Mouse (Mus musculus): ENCODE measurements around the gene Pla2g15. TPM values are rescaled to one million over a fixed set of nuclear protein-coding genes. Genes with fewer than 3 reads are reported as not detected.
"Not testable (repeated sequence)": the region's sequence is repeated elsewhere in the genome, so short reads cannot be mapped to it uniquely, and the experiment has no call there.

The Pla2g15 gene
- total RNA-seq, 2 experiments from 2014 or later = 22.8 to 25.6 TPM

- DNase-seq (ENCODE audit: low spot score in 2 of 2) = peak; percentile 84 to 89
Measured at GRCm38 (mm10) chr8:106168356-106169016, 18.3 kb downstream of the Pla2g15 start, which contains the start of gene Slc7a6. TSS of gene Slc7a6 (plus strand) at chr8:106168857.

DNA sequence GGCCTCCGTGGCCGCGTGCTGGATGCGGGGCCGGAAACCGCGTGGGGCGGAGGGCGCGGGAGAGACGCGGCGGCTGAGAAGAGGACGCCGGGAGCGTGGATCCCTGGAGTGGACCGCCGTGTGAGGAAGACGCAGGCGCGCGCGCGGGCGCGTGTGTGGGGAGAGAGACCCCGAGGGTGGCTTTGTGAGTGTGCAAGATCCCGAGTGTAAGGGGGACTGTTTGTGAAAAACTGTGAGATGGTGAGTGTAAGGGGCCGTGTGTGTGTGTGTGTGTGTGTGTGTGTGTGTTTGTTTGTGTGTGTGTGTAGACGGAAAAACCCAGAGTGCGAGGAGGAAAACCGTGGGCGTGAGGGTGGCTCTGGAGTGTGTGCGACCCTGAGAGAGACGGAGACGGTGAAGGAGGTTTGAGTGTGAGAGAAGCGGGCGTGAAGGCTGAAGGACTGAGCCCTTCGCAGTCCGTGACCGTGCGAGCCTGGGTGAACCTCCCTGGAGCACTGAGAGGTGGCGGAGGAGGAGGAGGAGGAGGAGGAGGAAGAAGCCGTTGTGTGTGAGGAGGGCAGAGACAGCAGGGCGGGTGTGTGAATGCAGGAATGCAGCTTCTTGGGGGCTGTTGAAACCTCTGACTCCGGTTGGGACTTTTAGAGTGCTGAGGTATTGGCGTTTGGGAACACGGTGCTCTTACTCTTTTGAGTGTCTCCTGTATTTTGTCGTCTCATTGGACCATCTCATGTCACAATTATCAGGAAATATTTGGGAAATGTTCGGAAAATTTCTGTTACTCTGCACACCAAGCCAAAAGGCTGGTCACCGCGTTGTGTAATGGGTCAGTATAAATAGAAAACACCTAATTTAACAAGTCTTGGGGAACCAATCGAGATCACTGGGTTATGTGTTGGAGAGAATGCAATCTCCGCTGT, 19.1 kb downstream of the Pla2g15 start:
- DNase-seq (ENCODE audit: low spot score in 2 of 2) = peak in 1 of 2 experiments; percentile 26

- no peak for DNase-seq (ENCODE audit: low spot score in 2 of 2)
Measured at GRCm38 (mm10) chr8:106169934-106170480, 19.8 kb downstream of the Pla2g15 start.

GRCm38 (mm10) chr8:106173566-106173965, 23.4 kb downstream of the Pla2g15 start:
- no peak for DNase-seq (ENCODE audit: low spot score in 2 of 2)

DNA sequence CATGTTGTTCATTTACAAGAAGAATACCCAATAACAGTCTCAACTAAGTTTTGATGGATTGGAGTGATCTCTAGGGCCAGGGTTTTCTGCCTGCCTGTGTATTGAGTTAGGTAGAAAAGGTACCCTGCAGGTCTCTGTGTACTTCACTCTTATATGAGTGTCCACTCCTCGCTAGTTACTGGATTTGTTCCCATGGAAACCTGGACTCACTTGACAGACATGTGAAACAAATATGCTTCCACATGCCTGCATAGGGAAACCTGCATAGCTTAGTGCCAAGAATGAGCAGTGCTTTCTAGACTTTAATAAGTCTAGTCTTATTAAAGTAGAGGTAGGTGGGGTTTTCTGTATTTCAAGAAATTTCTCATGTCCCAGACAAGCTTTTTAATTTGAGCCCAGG, 26.7 kb downstream of the Pla2g15 start:
- DNase-seq (ENCODE audit: low spot score in 2 of 2) = no peak

DNA sequence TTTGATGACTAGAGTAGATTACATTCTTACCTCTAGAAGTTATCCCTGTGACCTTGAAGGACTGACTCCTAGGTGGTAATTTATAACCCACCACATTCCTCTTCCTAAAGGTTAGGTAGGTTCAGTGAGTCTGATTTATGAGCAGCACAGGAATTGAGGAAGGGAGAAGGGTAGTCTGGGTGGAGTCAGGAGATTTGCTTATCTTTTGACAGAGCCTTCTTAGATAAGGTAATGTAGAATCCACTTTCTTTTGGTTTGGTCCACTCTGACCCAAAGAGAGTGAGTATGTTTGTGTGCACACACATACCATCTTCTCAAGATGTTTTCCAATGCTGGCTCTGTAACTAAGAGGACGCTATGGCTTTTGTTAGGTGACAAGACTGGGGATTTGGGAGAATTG, 27.4 kb downstream of the Pla2g15 start:
- DNase-seq (ENCODE audit: low spot score in 2 of 2) = no peak

DNA sequence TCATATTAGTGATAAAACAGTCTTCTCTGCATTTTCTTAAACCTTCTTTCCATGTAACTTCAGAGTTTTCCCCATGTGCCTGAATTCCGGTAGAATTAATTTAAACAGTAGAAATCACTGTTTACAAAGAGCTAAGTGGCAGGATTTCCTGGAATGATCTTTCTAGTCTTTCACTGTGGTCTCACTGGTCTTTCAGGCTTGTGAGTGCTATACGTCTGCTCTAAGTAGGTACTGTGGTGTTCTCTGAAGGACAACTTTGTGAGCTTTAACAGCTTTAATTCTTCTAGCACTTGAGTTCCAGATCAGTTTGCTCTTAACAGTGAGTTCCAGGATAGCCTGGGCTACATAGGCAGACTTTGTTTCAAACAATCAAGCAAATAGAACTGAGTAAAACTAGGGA, 28.2 kb downstream of the Pla2g15 start:
- DNase-seq (ENCODE audit: low spot score in 2 of 2) = no peak

DNA sequence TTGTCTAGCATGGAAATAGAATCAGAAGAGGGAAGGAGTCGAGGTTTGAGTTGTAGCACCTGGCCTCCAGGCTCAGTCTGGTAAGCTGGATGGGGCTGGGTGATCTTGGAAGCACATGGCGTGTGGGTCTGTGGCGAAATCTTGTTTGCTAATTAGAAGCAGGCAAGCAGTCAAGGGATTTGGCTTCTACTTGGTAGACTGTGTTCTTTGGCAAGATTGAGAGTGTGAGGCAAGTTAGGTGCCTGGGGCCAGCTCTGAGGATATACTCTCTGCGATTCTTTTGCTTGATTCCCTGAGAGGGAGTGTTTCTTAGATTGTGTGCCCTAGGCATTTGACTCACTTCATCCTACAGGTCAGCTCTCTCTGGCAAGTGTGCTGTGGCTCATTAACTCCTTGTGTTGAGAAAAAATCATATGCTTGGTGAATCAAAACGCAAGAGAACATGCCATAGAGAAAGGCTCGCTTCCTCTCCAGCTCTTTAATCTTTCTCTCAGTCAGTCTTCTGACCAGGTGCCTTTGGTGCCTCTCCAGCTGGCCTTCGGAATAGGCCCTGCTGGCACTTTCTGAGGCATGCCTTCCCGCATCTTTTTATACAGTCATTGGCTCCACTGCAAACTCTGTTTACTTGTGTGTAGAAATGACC, 35.5 kb downstream of the Pla2g15 start:
- peak in 1 of 2 experiments; percentile 57 for DNase-seq (ENCODE audit: low spot score in 2 of 2)

DNA sequence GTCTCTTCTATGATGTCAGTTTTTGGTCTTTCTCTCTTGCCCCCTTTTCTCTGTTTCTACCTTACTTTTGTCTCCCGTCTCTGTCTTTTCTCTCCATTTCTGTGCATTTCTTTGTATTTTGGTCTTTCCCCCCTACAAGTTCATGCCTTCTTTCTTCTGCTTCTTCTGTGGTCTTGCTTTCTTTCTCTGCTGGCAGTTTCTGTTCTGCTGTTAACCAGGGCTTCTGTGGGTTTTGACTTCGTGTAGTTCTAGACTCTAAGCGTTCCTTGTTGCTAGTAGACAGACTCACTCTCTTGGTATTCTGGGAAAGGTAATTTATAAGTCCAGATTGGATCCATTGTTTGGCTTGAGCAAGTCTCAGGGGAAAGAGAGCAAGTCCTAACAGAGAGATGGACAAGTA, 36.2 kb downstream of the Pla2g15 start:
- DNase-seq (ENCODE audit: low spot score in 2 of 2) = no peak

DNA sequence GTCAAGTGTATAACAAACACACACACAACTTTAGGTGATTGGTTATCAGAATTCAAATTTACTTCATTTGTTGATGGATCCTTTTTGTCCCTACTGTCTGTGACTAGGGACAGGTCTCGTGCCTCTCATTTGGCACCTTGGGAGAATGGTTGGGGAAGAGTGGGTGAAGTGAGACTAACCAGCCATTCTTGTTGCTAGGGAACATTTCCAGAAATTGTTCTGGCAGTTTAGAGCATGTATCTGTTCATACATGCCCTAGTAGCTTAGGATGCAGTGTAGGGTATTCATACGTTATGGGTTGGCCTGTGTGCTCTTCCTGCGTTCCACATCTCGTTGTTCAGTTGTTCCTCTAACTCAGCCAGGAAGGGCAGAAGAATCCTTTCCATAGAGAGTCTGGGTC, 39.0 kb downstream of the Pla2g15 start:
- no peak for DNase-seq (ENCODE audit: low spot score in 2 of 2)

- DNase-seq (ENCODE audit: low spot score in 2 of 2) = no peak
Measured at GRCm38 (mm10) chr8:106191639-106192038, 41.4 kb downstream of the Pla2g15 start.

DNA sequence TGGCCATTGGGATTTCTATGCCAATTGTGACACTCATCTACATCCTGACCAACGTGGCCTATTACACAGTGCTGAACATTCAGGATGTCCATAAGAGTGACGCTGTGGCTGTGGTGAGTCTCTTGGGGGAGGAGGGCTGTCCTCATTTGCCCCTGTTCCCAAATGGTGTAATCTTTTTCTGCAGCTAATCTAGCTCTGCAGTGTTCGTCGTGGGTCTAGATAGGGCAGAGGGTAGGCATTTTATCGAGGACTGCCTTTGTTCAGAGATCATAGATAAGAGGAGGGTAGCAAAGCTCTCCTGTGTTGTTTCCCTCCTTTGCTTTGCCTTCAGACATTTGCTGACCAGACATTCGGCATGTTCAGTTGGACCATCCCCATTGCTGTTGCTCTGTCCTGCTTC, 43.0 kb downstream of the Pla2g15 start:
- DNase-seq (ENCODE audit: low spot score in 2 of 2) = no peak

DNA sequence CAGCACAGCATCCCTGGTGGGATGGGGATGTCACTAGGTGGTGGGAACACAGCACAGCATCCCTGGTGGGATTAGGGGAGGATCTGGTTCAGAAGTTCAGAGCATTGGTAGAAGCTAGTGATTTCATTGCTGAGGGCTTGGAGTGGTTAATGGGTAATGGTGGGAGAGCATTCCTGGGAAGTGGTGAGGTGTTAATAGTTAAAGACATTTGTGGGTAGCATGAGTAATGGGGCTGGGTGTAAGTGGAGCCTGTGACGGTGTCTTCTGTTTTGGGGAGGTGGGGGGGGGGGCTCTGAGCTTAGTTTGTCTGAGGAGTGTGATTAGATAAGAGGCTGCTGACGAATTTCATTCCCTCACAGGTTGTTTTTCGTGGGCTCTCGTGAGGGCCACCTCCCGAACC, 43.9 kb downstream of the Pla2g15 start:
- no peak for DNase-seq (ENCODE audit: low spot score in 2 of 2)

GRCm38 (mm10) chr8:106198741-106199140, 48.5 kb downstream of the Pla2g15 start:
- DNase-seq (ENCODE audit: low spot score in 2 of 2) = peak in 1 of 2 experiments; percentile 50

- DNase-seq (ENCODE audit: low spot score in 2 of 2) = not testable (repeated sequence)
Measured at GRCm38 (mm10) chr8:106199596-106199995, 49.4 kb downstream of the Pla2g15 start.

DNA sequence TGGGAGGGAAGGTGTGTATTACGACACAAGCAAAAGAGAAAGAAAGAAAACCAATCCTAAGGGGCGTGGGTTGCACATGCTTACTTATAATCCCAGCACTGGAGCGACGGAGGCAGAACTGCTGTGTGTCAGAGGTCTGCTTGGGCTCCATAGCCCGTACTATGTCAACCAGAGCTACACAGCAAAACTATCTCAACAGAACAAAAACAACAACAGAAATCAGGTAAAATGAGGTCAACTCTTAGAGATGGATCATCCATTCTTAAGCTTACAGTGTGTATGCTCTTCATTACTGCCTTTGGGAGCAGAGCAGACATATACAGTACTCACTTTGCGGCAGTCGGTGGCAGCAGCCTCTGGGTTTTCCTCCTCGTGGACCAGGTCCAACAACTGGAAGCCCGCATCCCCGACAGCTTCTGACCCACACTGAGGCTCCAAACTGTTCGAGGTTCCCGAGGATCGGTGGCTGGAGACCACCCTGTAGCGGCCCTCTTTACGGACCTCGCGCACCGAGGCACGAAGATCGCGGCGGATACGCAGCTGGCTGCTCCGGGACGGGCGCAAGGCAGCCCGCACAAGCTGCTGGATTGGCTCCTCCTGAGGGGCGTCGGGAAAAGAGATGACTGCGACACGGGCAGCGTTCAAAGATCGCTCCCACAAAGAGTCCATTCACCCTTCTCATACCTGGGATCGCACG, 60.0 kb downstream of the Pla2g15 start:
- DNase-seq (ENCODE audit: low spot score in 2 of 2) = peak in 1 of 2 experiments; percentile 50

DNA sequence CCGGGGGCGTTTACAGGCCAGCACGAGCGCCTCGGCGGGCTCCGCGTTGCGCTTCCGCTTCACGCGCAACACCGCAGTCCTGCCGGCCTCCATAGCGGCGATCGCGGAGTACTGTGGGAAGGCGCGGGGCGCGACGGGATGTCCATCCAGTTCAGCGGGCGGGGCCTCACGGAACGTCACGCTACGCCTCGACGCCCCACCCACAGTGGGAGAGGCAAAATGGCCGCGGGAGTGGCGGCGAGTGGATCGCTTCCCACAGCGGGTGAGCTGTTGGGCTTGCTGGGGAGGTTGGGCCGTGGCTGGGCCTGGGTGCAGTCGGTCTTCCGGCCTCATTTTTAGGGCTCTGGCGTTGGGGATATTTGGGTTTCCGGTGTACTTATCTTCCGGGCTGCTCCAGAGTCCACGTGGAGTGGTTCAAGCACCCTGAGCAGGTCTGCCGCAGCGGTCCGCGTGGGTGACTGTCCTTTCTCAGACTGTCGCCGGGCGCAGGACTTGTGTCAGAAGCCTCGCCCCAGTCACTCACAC, 60.7 kb downstream of the Pla2g15 start, which contains the start of the genes Slc7a6os and Prmt7:
Slc7a6os (minus strand) TSS at position 115 of the 525 bp plus-strand sequence.
Prmt7 (plus strand) TSS at position 116 of the 525 bp plus-strand sequence.
- peak; percentile 96 to 98 for DNase-seq (ENCODE audit: low spot score in 2 of 2)

- no peak for DNase-seq (ENCODE audit: low spot score in 2 of 2)
Measured at GRCm38 (mm10) chr8:106211421-106211820, 61.2 kb downstream of the Pla2g15 start.

- DNase-seq (ENCODE audit: low spot score in 2 of 2) = no peak
Measured at GRCm38 (mm10) chr8:106213959-106214358, 63.8 kb downstream of the Pla2g15 start.
